8 mouse cellular contexts compared by ENCODE assay signal in the genomic region with DNA sequence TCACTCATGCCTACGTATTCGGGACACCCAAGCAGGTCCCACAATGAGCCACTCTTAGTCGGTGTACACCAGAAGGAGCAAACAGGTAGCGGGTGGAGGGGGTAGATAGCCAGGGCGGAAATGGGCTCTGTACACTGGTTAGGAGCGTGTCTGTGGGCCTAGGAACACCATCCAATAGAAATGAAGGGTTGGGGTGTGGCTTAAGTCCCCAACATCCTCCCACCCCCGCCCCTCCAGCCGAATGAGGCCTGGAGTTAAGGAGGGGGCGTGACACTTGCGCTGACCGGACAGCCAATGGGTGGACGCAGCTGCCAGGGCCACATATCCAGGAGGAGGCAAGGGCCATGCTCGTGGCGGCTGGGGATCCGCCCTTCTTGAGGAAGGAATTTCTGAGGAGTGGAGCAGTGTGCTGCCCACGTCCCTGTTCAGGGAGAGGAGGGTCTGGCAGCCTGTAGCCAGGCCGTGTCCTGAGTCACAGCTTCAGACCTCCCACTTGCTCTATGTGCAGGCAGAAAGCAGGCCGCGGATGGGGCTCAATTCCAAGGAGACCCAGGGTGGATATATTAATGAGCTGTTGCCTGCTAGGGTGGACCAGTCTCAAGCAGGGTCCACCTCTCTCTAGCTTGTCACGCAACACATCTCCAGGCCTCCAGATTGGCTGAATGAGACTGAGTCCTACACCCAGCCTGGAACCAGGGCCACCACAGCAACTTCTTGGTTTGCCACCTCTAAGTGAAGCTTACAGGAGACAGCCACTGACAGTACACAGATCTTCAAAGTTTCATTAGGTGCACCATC. TPM values are rescaled to one million over a fixed set of nuclear protein-coding genes. Genes with fewer than 3 reads are reported as not detected.
A peak's percentile ranks its signal among the peaks of the same experiment; 100 is the strongest.
DNase-seq lines count a peak whose midpoint lies in the region; ATAC-seq and TF ChIP-seq lines count a peak whose summit lies in the region.

No protein-coding gene starts in this region.

- no peak for TF ChIP-seq EP300 in liver, postnatal 0 days (IDR thresholded peaks at IDR 0.05; ENCODE audit: low read depth)

- peak; percentile 70 for ATAC-seq in granulocyte monocyte progenitor cell, adult 5-6 weeks (replicated peaks; ENCODE audit: poor library complexity, severe bottlenecking)
- ATAC-seq in intestine, embryonic 16.5 days: peak; percentile 93
- peak; percentile 74 for ATAC-seq in liver, postnatal 0 days
- ATAC-seq in neural tube, embryonic 15.5 days (ENCODE audit: low FRiP score): peak; percentile 90

- DNase-seq in adipocyte (ENCODE audit: low spot score): peak; percentile 62
- peak; percentile 93 for DNase-seq in embryo, embryonic 11 days
- DNase-seq in liver, postnatal 0 days: peak; percentile 46
- DNase-seq in frontal cortex, postnatal 36 days (ENCODE audit: low spot score in 2 of 2): no peak
- DNase-seq in right cerebral cortex, postnatal 10 days (ENCODE audit: low spot score in 2 of 2): no peak

- H3K36me3 ChIP-seq in intestine, embryonic 16.5 days (ENCODE audit: control insufficient read depth, insufficient read depth, low read length): no peaks in the 10 kb centered on the region
- H3K36me3 ChIP-seq in liver, postnatal 0 days (replicated peaks; ENCODE audit: insufficient read depth, low read length): no peaks in the 10 kb centered on the region
- H3K36me3 ChIP-seq in neural tube, embryonic 15.5 days: no peaks in the 10 kb centered on the region

- no peak for TF ChIP-seq CTCF in liver, postnatal 0 days (IDR thresholded peaks at IDR 0.05; ENCODE audit: low read depth)

- peak overlapping the region; percentile 22 for H3K4me3 ChIP-seq in intestine, embryonic 16.5 days (ENCODE audit: low read length)
- no peak overlapping the region for H3K4me3 ChIP-seq in liver, postnatal 0 days (ENCODE audit: low read depth, low read length)
- H3K4me3 ChIP-seq in neural tube, embryonic 15.5 days (replicated peaks): peak overlapping the region; percentile 17

- H3K27ac ChIP-seq in intestine, embryonic 16.5 days (ENCODE audit: low read length): peak overlapping the region; percentile 45; the same call in 1 of the 2 replicates
- no peak overlapping the region for H3K27ac ChIP-seq in liver, postnatal 0 days (ENCODE audit: low read depth)
- no peak overlapping the region for H3K27ac ChIP-seq in neural tube, embryonic 15.5 days (replicated peaks)

- 7% methylated on average over 20 of the region's 20 CpGs for WGBS in intestine, embryonic 16.5 days
- 17% methylated on average over 20 of the region's 20 CpGs for WGBS in liver, postnatal 0 days (ENCODE audit: insufficient replicate concordance)
- WGBS in neural tube, embryonic 15.5 days: 9% methylated on average over 20 of the region's 20 CpGs

- no peaks in the 10 kb centered on the region for H3K9me3 ChIP-seq in intestine, embryonic 16.5 days (ENCODE audit: control insufficient read depth, low read length)
- H3K9me3 ChIP-seq in liver, postnatal 0 days (ENCODE audit: low read length): no peaks in the 10 kb centered on the region
- H3K9me3 ChIP-seq in neural tube, embryonic 15.5 days (replicated peaks): no peaks in the 10 kb centered on the region

- peak overlapping the region; percentile 48 for H3K4me2 ChIP-seq in intestine, embryonic 16.5 days (ENCODE audit: low read depth, low read length)
- H3K4me2 ChIP-seq in liver, postnatal 0 days (ENCODE audit: low read depth, low read length): peak overlapping the region; percentile 15; the same call in 1 of the 2 replicates
- peak overlapping the region; percentile 51 for H3K4me2 ChIP-seq in neural tube, embryonic 15.5 days

- peak overlapping the region; percentile 41 for H3K9ac ChIP-seq in intestine, embryonic 16.5 days (ENCODE audit: low read depth, low read length)
- no peak overlapping the region for H3K9ac ChIP-seq in liver, postnatal 0 days (replicated peaks)
- H3K9ac ChIP-seq in neural tube, embryonic 15.5 days (replicated peaks): no peak overlapping the region

- H3K4me1 ChIP-seq in intestine, embryonic 16.5 days (ENCODE audit: control insufficient read depth, insufficient read depth, low read length): peaks cover 38% of the 10 kb centered on the region
- H3K4me1 ChIP-seq in liver, postnatal 0 days (ENCODE audit: insufficient read depth): peaks cover 4% of the 10 kb centered on the region; the same call in 1 of the 2 replicates
- peaks cover 10% of the 10 kb centered on the region for H3K4me1 ChIP-seq in neural tube, embryonic 15.5 days

- H3K27me3 ChIP-seq in intestine, embryonic 16.5 days (replicated peaks; ENCODE audit: control insufficient read depth, insufficient read depth, low read length): no peaks in the 10 kb centered on the region
- H3K27me3 ChIP-seq in liver, postnatal 0 days (ENCODE audit: insufficient read depth, low read length): no peaks in the 10 kb centered on the region
- no peaks in the 10 kb centered on the region for H3K27me3 ChIP-seq in neural tube, embryonic 15.5 days (replicated peaks)

RNA-seq across cellular contexts. Expression of a gene that starts 2.1 kb away (rescaled TPM):
- not detected in 2 replicates for total RNA-seq in granulocyte monocyte progenitor cell, adult 5-6 weeks (2014; fragmentation: Nextera tagmentation)
- not detected in 2 replicates for total RNA-seq in granulocyte monocyte progenitor cell, adult 5-6 weeks (2017)
- 2.2 and 2.5 TPM in 2 replicates for polyA plus RNA-seq in intestine, embryonic 16.5 days (2015; fragmentation: Nextera tagmentation; extraction: Ambion mirVana)
- 0.16 and 0.24 TPM in 2 replicates for polyA plus RNA-seq in liver, postnatal 0 days (2015; fragmentation: Nextera tagmentation; extraction: Ambion mirVana)
- polyA plus RNA-seq in neural tube, embryonic 15.5 days (2015; fragmentation: Nextera tagmentation; extraction: Ambion mirVana): 1.7 and 2.2 TPM in 2 replicates

RNA-seq across cellular contexts. Expression of a gene that starts 11.9 kb away (rescaled TPM):
- total RNA-seq in granulocyte monocyte progenitor cell, adult 5-6 weeks (2014; fragmentation: Nextera tagmentation): not detected in 2 replicates
- not detected in 2 replicates for total RNA-seq in granulocyte monocyte progenitor cell, adult 5-6 weeks (2017)
- polyA plus RNA-seq in intestine, embryonic 16.5 days (2015; fragmentation: Nextera tagmentation; extraction: Ambion mirVana): not detected in 2 replicates
- not detected in 2 replicates for polyA plus RNA-seq in liver, postnatal 0 days (2015; fragmentation: Nextera tagmentation; extraction: Ambion mirVana)
- polyA plus RNA-seq in neural tube, embryonic 15.5 days (2015; fragmentation: Nextera tagmentation; extraction: Ambion mirVana): 0.44 and 0.61 TPM in 2 replicates

RNA-seq across cellular contexts. Expression of a gene that starts 18.9 kb away (rescaled TPM):
- total RNA-seq in granulocyte monocyte progenitor cell, adult 5-6 weeks (2014; fragmentation: Nextera tagmentation): 4.8 and 7.9 TPM in 2 replicates
- 3.4 and 3.6 TPM in 2 replicates for total RNA-seq in granulocyte monocyte progenitor cell, adult 5-6 weeks (2017)
- polyA plus RNA-seq in intestine, embryonic 16.5 days (2015; fragmentation: Nextera tagmentation; extraction: Ambion mirVana): 8.9 and 9.1 TPM in 2 replicates
- polyA plus RNA-seq in liver, postnatal 0 days (2015; fragmentation: Nextera tagmentation; extraction: Ambion mirVana): 2.2 and 2.3 TPM in 2 replicates
- polyA plus RNA-seq in neural tube, embryonic 15.5 days (2015; fragmentation: Nextera tagmentation; extraction: Ambion mirVana): 3.2 and 4.8 TPM in 2 replicates

Comparison
In these comparisons a context has a peak if more than half of its experiments do, and no peak if none do; other contexts are left out.
1. DNase-seq: peak in adipocyte (single experiment), embryo, embryonic 11 days (single experiment) and liver, postnatal 0 days (single experiment); none in frontal cortex, postnatal 36 days (0 of 2) and right cerebral cortex, postnatal 10 days (0 of 2).
2. Peak in every context shown above with its lines, with median percentiles within 50 percentile points of each other: ATAC-seq and H3K4me2 ChIP-seq.